Mouse (Mus musculus): Measurements from ENCODE around the gene Ccdc96.

DNA sequence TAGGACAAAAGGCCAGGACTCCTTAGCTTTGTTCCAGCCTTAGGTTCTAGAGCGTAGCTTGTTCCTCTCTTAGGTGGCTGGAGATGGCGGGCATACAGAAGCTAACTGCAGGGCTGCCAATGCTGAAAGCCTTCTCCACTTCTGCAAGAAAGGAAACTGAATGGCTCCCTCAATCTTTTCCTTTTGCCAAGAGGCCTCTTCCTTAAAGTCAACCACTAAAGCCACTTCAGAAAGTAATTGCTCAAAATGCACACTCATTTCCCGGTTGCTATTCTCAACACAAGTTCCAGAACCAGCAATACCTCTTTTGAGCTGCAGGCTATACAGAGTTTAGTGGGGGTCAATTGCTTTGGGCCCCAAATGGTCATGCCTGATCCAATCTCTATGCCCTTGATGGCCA, 6.9 kb upstream of the Ccdc96 start:
- TF ChIP-seq GATA1 (IDR thresholded peaks at IDR 0.05; ENCODE audit: borderline replicate concordance, low read length), result no peak
- no peak for TF ChIP-seq FLI1 (IDR thresholded peaks at IDR 0.05; ENCODE audit: low read length)

All from megakaryocyte, embryonic 14.5 days (primary cell).